Mouse (Mus musculus) cerebellum, adult 9-11 months (tissue): ENCODE results near the gene Olfr1275.

Experiments used
- DNase-seq: peaks from one replicate; pipeline ENCODE4 v3.0.0; 2022

Olfr1275 gene

DNA sequence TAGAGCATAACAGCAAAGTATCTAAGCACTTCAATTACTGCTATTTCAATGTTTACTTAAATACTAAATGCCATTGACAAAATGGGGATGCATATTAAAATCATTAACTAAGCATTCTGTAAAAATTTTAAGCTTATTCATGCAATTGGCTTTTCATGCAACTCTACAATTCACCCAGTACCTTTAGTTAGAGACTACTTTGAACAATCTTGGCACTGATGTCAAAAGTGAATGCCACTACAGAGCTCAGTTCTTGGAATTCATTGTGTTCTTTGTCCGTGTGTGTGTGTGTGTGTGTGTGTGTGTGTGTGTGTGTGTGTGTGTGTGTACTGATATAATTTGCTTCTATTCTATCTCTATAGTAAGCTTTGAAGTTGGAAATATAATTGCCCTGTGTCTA lies at the start of gene Olfr1275:
Olfr1275 (minus strand) TSS at position 101 of the 400 bp plus-strand sequence.
- DNase-seq = no peak

DNA sequence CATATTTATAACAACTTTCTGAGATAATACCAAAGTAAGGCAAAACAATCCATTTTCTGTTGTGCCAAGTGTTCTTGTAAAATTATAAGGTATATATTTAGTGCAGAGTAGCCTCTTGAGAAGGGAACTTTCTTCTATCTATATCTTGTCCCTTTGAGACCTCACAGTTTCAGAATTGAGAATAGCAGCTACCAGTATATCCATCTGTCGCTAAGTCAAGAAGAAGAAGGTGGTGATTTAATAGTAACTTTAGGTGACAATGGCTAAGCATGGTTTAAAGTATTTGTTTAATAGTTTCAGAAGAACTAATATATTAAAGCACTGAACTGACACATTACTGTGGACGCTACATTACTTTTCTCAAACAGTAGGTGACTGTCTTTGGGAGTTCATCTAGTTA lies 38.9 kb upstream of the Olfr1275 start, which contains the start of gene Olfr1277:
Olfr1277 (minus strand) TSS at position 101 of the 400 bp plus-strand sequence.
- no peak for DNase-seq

DNA sequence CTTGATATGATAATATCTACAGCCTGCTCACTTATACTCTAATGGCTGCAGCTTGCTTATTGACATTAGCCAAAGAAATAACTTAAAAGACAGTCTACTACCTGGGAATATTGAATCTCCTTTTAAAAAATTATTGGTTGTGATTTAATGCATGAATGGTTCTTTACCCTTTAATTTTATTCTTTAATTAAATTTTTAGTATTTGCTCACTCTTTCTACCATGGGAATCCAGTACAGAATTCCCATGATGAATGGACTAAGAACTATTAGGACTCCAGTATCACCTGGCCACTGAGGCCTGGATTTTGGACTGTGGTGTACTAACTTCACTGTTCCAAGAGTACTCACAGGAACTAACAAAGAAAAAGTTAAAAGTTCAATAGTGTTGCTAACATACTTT lies 19.1 kb upstream of the Olfr1275 start, which contains the start of gene Olfr1276:
Olfr1276 (plus strand) TSS at position 301 of the 400 bp plus-strand sequence.
- DNase-seq = no peak

DNA sequence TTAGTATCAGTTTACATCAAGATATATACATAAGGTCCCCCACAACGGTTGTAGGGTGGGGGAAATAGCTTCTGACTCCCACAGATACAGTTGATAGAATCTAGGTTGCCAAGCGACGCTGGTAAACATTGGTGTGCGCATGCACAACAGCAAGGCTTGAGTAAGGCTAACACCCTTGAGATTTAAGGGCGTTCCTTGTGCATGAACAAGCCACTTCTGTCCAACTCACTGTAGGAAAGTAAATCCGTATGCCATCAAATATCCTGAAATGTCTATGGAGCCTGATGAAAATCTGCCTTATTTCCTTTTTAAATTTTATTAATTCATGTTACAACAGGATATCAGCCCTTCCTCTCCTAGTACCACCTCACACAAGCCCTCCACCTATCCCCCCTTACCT lies 5.6 kb downstream of the Olfr1275 start, which contains the start of gene 4930430A15Rik:
4930430A15Rik (minus strand) TSS at position 101 of the 400 bp plus-strand sequence.
- DNase-seq = no peak

DNA sequence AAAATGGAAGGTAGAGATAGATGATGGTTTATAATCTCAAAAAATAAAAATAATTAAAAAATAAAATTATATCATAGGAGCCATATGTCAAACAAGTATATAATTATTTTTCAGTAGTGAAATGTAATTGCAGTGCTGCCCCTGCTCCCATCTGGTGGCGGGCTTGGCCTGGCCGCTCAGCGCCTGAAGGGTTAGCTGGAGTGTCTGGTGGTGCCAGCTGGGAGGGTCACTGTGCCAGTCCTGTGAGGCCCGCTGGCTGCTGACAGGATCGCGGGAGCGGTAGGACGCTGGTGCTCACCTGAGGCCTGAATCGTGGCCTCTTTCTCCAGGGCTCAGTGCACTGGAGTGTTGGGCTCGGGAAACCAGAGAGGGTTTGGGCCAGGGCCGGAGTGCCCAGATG lies 53.0 kb downstream of the Olfr1275 start:
- no peak for DNase-seq
